Mouse (Mus musculus): ENCODE data around the gene Pcbd2. TPM values are rescaled to one million over a fixed set of nuclear protein-coding genes. Genes with fewer than 3 reads are reported as not detected.

Gene Pcbd2
- polyA plus RNA-seq, 1 experiment from 2014 or later, result 44.5 TPM

DNA sequence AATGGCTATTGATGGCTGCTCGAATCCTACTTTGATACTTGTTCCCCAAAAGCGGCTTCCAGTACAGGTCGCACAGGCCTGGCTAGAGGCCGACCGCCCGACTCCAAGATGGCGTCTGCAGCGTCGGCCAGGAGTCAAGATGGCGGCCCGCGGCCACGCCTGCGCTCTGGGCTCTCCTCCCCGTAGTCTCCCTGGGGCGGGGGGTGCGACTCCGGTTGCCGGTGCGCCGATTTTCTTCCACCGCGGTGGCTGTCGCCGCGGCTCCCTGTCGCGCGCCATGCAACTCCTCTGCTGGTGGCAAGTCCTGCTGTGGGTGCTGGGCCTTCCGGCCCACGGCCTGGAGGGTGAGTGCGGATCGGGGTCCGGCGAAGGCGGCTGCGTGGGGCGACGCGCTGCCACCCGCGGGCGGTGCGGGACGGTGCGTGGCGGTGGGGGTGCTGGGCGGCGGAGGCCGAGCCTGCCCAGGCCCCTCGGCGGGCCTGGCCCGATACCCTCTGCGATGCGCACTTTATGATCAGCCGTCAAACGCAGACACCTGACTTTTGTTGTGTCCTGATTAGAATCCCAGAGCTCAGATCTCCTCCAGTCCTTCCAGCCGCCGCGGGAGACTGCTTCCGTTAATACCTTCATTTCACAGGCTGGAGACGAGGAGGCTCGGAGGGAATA, 12.5 kb upstream of the Pcbd2 start, which contains the start of gene Txndc15:
Gene Txndc15 (plus strand): TSS at position 150 of the 666 bp plus-strand sequence.
- H3K4me1 ChIP-seq, result peaks cover 12% of the 10 kb centered on the region
- peak within 1 kb of the TSS; percentile 97 for H3K4me3 ChIP-seq
- no peaks in the 10 kb centered on the region for H3K27me3 ChIP-seq
- no peaks in the 10 kb centered on the region for H3K9me3 ChIP-seq
- under 1% methylated on average over 61 of the region's 63 CpGs for WGBS
- H3K36me3 ChIP-seq, result peaks cover 21% of the 10 kb centered on the region
- peak within 1 kb of the TSS; percentile 55 for H3K4me2 ChIP-seq
- ATAC-seq (ENCODE audit: insufficient number of reproducible peaks, low FRiP score, low TSS enrichment, low read depth), result peak; percentile 87
- peak within 1 kb of the TSS; percentile 92 for H3K27ac ChIP-seq
- peak within 1 kb of the TSS; percentile 98 for H3K9ac ChIP-seq

DNA sequence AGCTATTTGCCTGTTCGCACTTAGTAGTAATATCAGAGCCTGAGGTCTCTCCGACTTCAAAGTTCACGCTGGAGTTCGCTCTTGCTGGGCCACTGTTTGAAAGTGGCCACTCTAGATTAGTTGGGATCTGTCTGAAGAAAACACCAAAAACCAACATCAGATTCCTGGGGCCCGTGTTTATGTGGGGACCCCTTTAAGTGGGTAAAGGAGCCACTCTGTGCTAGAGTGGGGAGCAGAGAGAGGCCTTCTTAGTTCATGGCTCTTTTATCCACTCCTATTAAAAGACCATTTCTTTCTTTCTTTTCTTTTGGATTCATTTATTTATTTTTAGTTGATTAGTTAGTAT, 12.0 kb upstream of the Pcbd2 start:
- ATAC-seq (ENCODE audit: insufficient number of reproducible peaks, low FRiP score, low TSS enrichment, low read depth), result no peak
- Histone ChIP-seq H3K36me3 (peaks cover 26% of the 10 kb centered on the region), H3K27me3 (no peaks in the 10 kb centered on the region), H3K4me1 (peaks cover 12% of the 10 kb centered on the region), H3K9me3 (no peaks in the 10 kb centered on the region), H3K4me2 (peak overlapping the region; percentile 55), H3K4me3 (peak overlapping the region; percentile 97), H3K9ac (peak overlapping the region; percentile 98), H3K27ac (peak overlapping the region; percentile 92)
- WGBS, result 4% methylated on average over 5 of the region's 5 CpGs

DNA sequence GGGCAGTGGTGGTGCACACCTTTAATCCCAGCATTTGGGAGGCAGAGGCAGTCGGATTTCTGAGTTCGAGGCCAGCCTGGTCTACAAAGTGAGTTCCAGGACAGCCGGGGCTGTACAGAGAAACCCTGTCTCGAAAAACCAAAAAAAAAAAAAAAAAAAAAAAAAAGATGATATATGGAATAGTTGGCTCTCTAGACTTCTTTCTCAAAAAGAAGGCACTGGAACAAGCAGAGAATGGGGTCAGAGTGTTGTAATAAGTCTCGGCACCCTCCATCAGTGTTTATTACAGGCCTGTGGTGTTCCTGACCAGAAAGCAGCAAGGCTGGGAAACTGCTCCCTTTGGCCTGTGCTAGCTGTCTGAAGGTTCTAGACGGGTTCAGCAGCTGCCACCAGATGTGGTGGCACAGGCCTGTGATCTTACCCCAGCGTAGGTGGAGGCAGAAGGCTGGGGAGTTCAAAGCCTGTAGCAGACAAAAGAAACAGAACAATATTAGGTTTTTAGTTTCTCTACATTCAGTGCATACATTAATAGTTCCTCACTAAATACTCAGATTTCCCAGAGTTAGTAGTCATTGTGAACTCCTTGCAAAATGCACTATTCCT, 11.2 kb upstream of the Pcbd2 start:
- no peaks in the 10 kb centered on the region for H3K27me3 ChIP-seq
- peaks cover 33% of the 10 kb centered on the region for H3K36me3 ChIP-seq
- H3K4me3 ChIP-seq, result no peak overlapping the region
- no peak overlapping the region for H3K9ac ChIP-seq
- WGBS, result 80% methylated on average over 7 of the region's 7 CpGs
- ATAC-seq (ENCODE audit: insufficient number of reproducible peaks, low FRiP score, low TSS enrichment, low read depth), result no peak
- H3K4me2 ChIP-seq, result no peak overlapping the region
- H3K9me3 ChIP-seq, result no peaks in the 10 kb centered on the region
- H3K27ac ChIP-seq, result no peak overlapping the region
- H3K4me1 ChIP-seq, result peaks cover 12% of the 10 kb centered on the region

DNA sequence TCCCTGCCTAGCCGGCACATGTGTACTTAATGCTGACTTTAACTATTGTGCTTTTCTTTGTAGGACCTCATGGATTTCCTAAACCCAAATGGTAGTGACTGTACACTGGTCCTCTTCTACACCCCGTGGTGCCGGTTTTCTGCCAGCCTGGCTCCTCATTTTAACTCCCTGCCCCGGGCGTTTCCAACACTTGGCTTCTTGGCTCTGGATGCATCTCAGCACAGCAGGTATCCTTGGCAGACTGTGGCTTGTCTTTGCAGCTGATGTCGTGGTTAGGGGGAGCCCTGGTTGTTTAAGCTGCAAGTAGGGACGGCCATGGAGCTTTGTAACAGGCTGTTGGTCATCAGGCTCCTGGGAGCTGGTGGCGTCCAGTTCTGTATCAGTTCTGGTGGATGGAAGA, 5.7 kb upstream of the Pcbd2 start:
- Histone ChIP-seq H3K36me3 (peaks cover 77% of the 10 kb centered on the region), H3K4me3 (no peak overlapping the region), H3K4me1 (peaks cover 3% of the 10 kb centered on the region; the same call in 1 of the 2 replicates), H3K27me3 (no peaks in the 10 kb centered on the region), H3K9ac (no peak overlapping the region), H3K27ac (no peak overlapping the region), H3K9me3 (no peaks in the 10 kb centered on the region), H3K4me2 (no peak overlapping the region)
- 81% methylated on average over 8 of the region's 8 CpGs for WGBS
- ATAC-seq (ENCODE audit: insufficient number of reproducible peaks, low FRiP score, low TSS enrichment, low read depth), result no peak

DNA sequence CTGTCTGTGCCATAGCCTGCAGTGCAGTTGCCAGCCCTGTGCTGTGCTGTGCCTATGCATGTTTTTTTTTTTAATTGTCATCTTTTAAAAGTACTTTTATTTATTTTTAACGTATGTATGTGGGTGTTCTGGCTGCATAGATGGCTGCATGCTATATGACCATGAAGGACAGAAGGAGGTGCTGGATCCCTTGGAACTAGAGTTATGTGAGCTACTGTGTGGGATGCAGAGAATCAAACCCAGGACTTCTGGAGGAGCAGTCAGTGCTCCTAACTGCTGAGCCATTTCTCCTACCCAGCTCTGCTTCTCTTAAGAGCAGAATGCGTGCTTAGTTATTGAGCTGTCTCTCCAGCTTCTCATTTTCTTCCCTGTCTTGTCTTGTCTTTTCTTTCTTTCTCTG, 5.2 kb upstream of the Pcbd2 start:
- Histone ChIP-seq H3K9me3 (no peaks in the 10 kb centered on the region), H3K4me3 (no peak overlapping the region), H3K27ac (no peak overlapping the region), H3K4me1 (peaks cover 3% of the 10 kb centered on the region; the same call in 1 of the 2 replicates), H3K4me2 (no peak overlapping the region), H3K36me3 (peaks cover 77% of the 10 kb centered on the region), H3K9ac (no peak overlapping the region), H3K27me3 (no peaks in the 10 kb centered on the region)
- WGBS, result 95% methylated on average over 2 of the region's 2 CpGs
- ATAC-seq (ENCODE audit: insufficient number of reproducible peaks, low FRiP score, low TSS enrichment, low read depth), result no peak

DNA sequence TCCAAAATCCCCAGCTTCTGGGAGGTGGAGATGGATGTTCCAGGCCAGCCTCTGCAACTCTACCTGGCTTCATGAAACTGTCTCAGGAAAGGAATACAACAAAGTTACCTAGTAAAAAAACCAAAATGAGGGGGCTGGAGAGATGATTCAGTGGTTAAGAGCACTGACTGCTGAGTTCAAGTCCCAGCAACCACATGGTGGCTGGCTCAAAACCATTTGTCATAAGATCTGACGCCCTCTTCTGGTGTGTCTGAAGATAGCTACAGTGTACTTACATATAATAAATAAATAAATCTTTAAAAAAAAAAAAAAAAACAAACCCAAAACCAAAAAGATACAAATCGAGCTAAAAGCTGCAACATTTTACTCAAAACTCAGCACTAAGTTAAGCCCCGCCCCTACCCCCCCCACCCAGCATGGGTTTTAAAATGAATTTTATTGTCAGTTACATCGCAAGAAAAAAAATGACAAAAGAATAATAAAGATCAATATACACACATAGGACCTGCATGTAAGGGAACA, 509 bp upstream of the Pcbd2 start:
- peak overlapping the region; percentile 63 for H3K4me3 ChIP-seq

DNA sequence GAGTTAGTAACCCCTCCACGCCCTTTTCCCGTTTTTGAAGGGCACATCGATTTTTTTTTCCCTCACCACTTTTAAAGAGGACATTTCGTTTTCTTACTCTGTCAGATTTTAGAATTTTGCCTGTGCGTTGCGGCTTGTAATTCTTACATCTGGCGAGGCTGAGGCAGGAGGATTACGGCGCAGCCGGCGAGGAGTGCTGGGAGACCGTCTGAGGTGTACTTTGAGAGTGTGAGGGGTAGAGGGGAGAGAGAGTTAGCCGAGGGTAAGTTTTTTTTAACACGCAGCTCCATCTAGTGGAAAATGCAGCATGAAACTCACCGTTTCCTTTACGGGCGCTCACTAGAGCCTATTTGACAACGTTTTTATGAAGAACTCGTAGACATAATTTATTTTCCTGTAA, 671 bp downstream of the Pcbd2 start:
- peak; percentile 75 for ATAC-seq (ENCODE audit: insufficient number of reproducible peaks, low FRiP score, low TSS enrichment, low read depth)
- Histone ChIP-seq H3K4me2 (peak overlapping the region; percentile 67), H3K27ac (peak overlapping the region; percentile 97), H3K36me3 (peaks cover 29% of the 10 kb centered on the region), H3K4me1 (no peaks in the 10 kb centered on the region), H3K9ac (peak overlapping the region; percentile 63), H3K4me3 (peak overlapping the region; percentile 63), H3K9me3 (no peaks in the 10 kb centered on the region), H3K27me3 (no peaks in the 10 kb centered on the region)
- 2% methylated on average over 19 of the region's 19 CpGs for WGBS

More for the DNA sequence above, 509 bp upstream of the Pcbd2 start:
- no peak for ATAC-seq (ENCODE audit: insufficient number of reproducible peaks, low FRiP score, low TSS enrichment, low read depth)
- Histone ChIP-seq H3K36me3 (peaks cover 37% of the 10 kb centered on the region), H3K9me3 (no peaks in the 10 kb centered on the region), H3K4me2 (peak overlapping the region; percentile 67), H3K27me3 (no peaks in the 10 kb centered on the region), H3K4me1 (no peaks in the 10 kb centered on the region), H3K27ac (peak overlapping the region; percentile 97), H3K9ac (peak overlapping the region; percentile 63)
- 2% methylated on average over 4 of the region's 4 CpGs for WGBS

DNA sequence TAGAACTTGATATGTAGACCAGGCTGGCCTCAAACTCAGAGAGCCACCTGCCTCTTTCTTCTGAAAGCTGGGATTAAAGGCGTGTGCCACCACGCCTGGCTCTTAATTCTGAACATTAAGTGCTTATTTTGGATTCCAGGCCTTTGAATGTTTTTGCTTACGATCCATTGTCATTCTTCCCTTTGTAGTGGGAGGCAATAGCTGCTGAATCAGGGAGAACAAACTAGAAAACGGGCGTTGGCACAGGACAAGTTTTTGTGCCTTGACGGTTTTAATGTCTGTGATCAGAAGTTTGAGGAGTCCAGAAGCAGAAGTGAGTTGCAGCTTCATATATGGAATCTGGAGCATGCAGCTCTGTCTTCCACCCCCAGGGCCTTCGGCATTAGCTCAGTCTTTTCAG, 3.5 kb downstream of the Pcbd2 start:
- H3K4me3 ChIP-seq, result no peak overlapping the region
- H3K4me2 ChIP-seq, result no peak overlapping the region
- no peak for ATAC-seq (ENCODE audit: insufficient number of reproducible peaks, low FRiP score, low TSS enrichment, low read depth)
- no peak overlapping the region for H3K27ac ChIP-seq
- no peaks in the 10 kb centered on the region for H3K27me3 ChIP-seq
- WGBS, result 85% methylated on average over 7 of the region's 7 CpGs
- no peak overlapping the region for H3K9ac ChIP-seq
- peaks cover 10% of the 10 kb centered on the region for H3K4me1 ChIP-seq
- no peaks in the 10 kb centered on the region for H3K9me3 ChIP-seq
- peaks cover 6% of the 10 kb centered on the region for H3K36me3 ChIP-seq

DNA sequence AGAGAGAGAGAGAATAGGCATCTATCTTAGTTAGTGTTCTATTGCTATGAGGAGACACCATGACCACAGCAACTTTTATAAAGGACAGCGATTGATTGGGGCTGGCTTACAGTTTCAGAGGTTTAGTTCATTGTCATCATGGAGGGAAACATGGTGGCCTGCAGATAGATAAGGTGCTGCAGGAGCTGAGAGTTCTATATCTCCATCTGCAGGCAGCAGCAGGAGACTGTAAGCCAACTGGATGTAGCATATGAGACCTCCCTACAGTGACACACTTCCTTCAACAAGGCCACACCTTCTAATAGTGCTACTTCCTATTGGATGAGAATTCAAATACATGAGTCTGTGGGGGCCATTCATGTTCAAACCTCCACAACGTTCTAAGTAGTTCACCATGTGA, 5.0 kb downstream of the Pcbd2 start:
- H3K36me3 ChIP-seq, result no peaks in the 10 kb centered on the region
- H3K27ac ChIP-seq, result no peak overlapping the region
- H3K4me2 ChIP-seq, result no peak overlapping the region
- H3K27me3 ChIP-seq, result no peaks in the 10 kb centered on the region
- H3K9ac ChIP-seq, result no peak overlapping the region
- H3K4me1 ChIP-seq, result peaks cover 10% of the 10 kb centered on the region
- WGBS, result 76% methylated on average over 2 of the region's 2 CpGs
- H3K4me3 ChIP-seq, result no peak overlapping the region
- no peaks in the 10 kb centered on the region for H3K9me3 ChIP-seq
- ATAC-seq (ENCODE audit: insufficient number of reproducible peaks, low FRiP score, low TSS enrichment, low read depth), result no peak

DNA sequence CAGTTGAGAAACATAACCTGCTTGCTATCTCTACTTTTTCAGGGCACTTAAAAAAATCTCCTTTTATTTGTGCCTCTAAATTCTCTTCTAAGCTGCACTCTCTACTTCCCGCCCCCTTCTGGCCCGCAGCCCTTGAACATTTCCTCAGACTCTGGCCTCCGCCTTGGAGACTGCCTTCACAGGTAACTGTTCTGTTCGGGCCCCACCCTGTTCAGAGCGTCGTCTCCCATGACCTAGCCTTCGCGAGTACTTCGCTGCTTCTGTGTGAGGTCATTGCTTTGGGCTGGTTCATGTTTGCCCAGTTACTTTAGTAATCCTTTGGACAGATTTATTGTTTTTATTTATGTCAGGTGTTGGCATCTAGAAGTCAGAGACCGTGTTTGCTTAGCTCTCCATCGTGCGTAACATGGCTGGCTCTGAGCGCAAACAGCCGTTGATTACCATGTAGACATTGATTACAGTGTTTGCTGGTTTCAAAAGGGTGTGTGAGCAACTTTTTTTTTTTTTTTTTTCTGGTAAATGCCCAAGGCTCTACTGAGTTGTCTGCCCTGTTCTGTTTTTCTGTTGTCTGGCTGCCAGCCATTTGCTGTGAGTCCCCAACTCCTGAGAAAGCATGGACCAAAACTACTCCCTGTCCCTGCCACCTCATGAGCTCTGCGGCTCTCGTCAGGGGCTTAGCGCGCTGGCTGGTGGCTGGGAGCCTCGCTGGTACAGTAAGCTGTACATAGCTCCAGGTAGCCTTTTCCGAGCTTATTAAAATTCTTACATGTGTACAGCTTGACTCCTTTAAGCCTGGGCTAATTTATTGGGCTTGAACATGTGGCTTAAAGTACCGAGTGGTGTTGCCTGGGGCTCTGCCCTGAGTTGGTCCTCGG, 6.7 kb downstream of the Pcbd2 start:
- Histone ChIP-seq H3K4me1 (peaks cover 10% of the 10 kb centered on the region), H3K4me3 (no peak overlapping the region), H3K9ac (no peak overlapping the region), H3K4me2 (no peak overlapping the region), H3K27ac (0 out of 2 replicates have a peak overlapping the region, but pooled peaks have one; percentile 8), H3K27me3 (no peaks in the 10 kb centered on the region), H3K9me3 (no peaks in the 10 kb centered on the region), H3K36me3 (no peaks in the 10 kb centered on the region)
- ATAC-seq (ENCODE audit: insufficient number of reproducible peaks, low FRiP score, low TSS enrichment, low read depth), result no peak
- WGBS, result 34% methylated on average over 22 of the region's 22 CpGs

DNA sequence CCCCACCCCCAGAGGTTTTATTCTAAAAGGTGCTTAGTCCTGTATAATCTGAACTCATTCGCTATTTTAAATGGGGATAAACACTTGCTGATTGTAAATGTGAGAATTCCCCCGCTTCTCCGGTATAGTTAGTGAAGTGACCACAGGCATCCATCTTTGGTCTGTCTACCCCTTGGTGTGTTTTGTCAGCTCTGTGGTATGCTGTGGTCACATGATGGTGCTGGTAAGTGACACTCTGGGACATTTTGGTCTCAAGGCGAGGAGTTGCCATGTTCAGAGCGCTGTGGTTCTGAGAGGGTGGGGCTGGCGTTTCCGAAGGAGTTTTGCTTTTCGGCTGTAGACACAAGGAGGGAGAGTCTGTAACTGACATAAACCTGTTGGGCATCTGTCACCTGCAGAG, 10.7 kb downstream of the Pcbd2 start:
- WGBS, result 87% methylated on average over 8 of the region's 8 CpGs
- ATAC-seq (ENCODE audit: insufficient number of reproducible peaks, low FRiP score, low TSS enrichment, low read depth), result no peak

More for the DNA sequence above, 10.7 kb downstream of the Pcbd2 start:
- Histone ChIP-seq H3K27ac (no peak overlapping the region), H3K9me3 (no peaks in the 10 kb centered on the region), H3K9ac (no peak overlapping the region), H3K36me3 (no peaks in the 10 kb centered on the region), H3K27me3 (no peaks in the 10 kb centered on the region), H3K4me3 (no peak overlapping the region), H3K4me1 (peaks cover 12% of the 10 kb centered on the region), H3K4me2 (no peak overlapping the region)

All from limb, embryonic 15.5 days (tissue).